Mouse (Mus musculus): ENCODE data around the gene Smo.

The Smo gene

DNA sequence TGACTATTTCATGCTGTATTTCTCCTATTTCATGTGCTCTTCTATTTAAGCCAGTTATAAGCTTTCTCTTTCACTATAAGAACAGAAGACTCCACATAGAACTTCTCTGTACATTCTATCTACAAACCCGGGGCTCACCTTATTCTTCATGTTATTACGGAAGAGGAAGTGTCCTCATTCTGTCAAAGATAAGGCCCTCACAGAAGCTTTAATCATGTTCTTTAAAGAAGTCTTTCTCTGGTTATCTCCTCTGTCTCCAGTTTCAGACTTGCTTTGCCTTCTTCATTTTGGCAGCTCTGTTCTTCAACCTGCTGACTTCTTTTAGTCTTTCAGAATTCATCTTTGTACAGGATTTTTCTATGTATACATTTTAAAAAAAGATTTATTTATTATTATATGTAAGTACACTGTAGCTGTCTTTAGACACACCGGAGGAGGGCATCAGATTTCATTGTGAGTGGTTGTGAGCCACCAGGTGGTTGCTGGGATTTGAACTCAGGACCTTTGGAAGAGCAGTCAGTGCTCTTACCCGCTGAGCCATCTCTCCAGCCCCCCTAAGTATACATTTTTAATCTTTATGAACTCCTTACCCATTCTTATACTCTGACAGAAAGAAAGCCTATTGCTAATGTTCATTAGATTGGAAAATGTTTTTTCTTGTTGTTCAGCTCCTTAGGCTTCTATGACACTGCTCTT lies 41.4 kb downstream of the Smo start:
- no peak for DNase-seq

DNA sequence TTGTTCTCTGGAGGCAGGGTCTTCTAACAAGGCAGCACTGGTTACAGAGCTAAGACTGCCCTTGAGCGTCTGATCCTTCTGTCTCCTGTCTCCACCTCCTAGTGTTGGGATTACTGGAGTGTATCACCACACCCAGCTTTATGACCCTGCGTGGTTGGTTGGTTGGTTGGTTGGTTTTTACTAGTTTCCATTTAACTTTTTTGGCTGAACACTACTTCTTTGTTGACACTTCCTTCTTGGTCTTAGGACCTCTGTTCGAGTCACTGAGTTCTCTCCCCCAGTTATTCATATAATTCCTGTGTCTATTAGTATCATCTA lies 41.9 kb downstream of the Smo start:
- no peak for DNase-seq

DNA sequence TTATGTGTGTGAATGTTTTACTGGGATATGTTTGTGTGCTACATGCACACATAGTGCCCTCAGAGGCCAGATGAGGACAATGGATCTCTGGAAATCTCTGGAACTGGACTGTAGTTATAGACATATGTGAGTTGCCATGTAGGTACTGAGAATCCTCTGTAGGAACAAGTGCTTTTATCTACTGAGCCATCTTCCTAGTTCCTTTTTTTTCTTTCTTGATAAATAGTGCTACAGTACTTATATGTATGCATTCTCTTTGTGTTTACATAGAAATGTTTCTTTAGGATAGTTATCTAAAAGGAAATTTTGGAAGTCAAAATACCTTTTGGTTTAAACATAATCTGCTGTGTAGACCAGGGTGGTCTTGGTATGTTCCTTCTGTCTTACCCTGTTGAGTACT lies 44.8 kb downstream of the Smo start:
- no peak for DNase-seq

DNA sequence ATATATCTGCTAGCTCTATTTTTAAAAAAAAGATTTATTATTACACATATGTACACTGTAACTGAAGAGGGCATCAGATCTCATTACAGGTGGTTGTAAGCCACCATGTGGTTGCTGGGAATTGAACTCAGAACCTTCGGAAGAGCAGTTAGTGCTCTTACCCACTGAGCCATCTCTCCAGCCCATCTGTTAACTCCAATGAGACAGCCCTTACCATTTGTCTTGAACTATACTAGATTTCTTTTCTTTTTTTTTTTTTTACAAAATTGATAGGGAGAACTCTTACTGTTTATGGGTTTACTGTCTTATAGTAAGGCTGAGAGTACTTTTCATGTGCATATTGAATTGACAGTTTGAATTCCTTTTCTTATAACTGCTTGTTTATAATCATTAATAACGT lies 45.3 kb downstream of the Smo start:
- no peak for DNase-seq

DNA sequence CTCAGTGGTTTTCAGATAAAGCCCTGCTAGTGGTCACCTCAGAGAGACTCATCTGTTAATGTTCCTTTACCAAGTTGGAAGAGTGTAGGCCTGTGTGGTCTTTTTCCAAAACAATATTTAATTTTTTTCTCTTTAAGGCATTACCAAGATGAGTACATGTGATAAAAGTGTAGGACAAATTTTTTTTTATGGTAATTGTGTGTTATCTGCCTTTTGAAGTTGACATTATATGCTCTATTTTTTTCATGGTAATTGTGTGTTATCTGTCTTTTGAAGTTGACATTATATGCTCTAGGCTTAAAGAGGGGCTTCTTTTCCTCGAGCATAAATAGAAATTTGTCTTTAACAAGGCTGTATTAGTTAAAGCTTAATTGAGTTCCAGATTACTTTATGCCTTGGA lies 46.9 kb downstream of the Smo start:
- DNase-seq, result no peak

DNA sequence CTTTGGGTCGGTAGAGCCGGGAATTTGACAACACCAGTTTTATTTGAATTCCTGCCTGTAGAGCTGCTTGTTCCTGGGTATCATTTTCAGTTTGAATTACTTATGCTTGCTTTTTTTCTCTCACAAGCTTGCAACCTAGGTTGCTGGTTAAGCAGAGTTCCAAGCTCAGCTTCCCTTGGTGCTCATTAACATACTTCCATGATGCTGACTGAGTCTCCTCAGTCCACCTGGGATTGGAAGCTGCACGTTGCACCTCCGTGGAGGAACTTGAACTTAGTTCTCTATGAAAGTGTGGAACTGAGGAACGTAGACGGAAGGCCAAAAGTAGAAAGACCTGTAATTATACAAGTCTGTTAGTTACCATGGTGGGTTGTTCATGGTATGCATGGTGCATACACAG lies 48.7 kb downstream of the Smo start:
- no peak for DNase-seq

DNA sequence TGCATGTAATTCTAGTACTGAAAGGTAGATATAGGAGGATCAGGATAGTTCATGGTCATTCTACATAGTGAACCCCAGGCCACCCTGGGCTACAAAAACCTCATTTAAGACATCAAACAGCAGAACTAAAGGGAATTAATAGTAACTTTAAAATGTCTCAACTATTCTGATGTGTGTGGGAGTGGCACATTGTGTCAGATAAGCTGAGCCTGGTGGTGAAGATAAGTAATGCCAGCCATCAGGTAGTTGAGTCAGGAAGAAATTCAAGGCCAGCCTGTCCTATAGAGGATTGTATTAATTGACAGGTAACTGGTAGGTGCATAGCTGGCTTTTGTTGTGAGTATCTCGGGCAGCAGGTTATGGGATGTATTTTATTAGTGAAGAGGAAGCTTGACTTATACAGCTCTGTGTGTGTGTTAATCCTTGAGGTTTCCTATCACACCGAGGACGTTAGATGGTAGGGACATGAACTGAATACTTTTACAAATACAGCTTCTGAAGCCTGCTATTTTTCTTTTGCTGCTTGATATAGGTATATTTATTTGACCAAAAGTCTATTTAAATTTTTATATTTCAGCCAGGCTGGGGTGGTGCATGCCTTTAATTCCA lies 49.2 kb downstream of the Smo start:
- no peak for DNase-seq

DNA sequence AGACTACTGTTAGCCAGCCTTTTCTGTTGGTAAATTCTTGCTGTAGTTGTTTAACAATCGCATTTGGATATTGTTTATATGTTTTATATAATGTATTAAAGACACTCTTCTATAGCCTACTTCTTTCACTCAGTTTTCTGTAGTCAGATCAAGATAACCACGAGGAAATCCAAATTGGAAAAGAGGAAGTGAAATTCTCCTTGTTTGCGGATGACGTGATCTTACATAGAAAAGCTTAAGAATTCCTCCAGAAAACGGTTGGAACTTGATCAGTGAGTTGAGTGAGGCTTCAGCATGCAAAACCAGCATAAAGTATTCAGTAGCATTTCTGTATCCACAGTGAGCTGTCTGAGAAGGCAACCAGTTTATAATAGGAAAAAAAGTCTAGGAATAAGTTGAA lies 50.5 kb downstream of the Smo start:
- DNase-seq, result no peak

DNA sequence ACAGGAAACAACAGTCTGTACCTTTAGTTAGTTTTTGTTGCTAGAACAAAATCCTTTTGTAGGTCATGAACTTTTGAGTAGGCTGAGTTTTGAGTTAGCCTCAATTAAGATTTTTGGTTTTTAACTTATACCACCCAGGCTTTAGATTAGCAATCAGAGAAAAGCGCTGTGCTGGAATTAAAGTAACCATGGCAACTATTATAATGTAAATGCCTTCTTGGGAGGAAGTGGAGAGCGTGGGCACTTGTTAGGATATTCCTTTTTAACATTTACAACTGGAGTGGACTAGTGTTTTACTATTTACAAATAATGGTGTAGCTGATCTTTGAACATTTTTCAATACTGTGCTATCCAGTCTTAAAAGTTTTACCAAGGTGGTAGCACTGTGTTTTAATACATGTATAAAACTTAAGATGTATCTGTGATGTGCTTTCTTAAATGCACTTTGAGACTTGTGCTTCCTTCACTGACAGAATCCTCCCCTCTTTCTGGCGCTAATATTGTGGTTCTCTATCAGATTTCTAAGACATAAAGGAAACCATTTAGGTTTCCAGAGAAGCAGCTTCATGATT lies 53.6 kb downstream of the Smo start:
- DNase-seq, result no peak

DNA sequence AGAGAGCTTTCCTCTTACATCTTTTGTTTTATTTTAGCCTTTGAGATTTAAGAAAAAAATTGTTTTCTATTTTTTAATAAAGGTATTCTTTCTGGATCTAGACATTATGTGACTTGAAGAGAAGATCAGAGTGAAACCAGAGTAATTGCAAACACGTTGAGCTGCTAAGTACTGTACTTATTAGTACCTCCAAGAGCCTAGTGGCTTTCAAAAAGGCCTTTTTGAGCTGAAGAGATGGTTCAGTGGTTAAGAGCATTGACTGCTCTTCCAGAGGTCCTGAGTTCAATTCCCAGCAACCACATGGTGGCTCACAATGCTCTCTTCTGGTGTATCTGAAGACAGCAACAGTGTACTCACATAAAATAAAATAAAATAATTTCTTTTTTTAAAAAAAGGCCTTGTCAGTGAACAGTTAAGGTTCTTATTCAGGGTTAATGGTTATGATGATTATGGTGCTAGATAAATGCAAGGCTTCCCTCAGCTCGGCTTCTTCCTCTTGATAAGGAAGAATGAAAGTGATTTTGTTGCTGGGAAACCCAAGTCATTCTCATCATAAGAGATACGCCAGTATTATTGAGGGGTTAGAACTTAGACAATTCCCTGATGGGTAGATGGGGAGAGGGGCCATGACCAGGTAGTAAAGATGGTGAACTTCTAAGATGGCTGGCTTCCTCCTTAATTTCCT lies 54.9 kb downstream of the Smo start:
- no peak for DNase-seq

DNA sequence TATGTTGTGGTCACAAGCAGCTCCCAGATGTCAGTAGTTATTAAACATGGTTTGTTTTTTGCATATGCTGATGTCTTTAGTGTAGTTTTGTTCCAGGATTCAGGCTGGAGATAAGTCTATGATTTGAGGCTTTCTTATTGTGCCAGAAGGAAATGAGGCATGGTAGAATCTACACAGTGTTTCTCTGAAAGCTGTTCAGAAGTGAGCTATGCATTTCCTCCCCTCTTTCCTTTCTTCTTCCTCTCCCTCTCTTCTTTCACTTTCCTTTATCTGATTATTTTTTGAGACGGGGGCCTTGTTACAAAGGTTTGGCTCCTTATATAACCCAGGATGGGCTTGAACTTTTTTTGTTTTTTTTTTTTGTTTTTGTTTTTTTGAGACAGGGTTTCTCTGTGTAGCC lies 58.2 kb downstream of the Smo start:
- DNase-seq, result no peak

DNA sequence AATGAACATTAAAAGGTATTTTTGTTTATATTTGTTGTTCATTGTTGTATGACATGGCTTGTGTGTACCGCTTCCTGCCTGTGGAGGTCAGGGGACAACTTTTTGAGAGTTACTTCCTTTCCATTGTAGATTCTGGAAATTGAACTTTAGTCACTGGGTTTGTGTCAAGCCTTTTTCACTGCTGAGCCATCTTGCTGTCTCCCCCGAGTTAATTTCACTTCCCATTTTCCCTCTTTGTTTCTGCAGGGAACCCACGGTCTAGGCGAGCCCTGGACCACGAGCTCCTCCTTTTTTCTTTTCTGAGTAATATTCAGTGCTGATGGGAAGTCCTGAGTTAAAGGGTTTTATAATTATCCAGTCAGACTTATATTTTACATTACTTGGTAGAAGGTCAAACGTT lies 59.3 kb downstream of the Smo start:
- no peak for DNase-seq

DNA sequence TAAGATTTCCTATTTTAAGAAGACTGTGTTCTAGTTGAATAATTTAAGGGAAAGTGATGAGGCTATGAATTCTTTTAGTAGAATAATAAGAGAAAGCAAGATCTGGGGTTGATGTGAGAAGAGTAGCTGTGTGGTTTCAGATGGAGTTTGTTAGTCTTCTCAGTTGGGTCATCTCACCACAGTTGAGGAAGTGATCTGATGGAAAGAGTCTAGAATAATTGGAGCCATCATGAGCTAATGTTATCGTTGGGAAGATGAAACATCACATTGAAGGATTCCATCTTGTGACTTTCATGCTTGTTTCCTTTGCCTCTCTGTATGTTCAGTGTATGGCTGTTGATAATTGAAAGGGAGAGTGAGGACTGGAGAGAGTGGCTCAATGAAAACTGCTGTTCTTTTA lies 67.7 kb downstream of the Smo start:
- DNase-seq, result no peak

DNA sequence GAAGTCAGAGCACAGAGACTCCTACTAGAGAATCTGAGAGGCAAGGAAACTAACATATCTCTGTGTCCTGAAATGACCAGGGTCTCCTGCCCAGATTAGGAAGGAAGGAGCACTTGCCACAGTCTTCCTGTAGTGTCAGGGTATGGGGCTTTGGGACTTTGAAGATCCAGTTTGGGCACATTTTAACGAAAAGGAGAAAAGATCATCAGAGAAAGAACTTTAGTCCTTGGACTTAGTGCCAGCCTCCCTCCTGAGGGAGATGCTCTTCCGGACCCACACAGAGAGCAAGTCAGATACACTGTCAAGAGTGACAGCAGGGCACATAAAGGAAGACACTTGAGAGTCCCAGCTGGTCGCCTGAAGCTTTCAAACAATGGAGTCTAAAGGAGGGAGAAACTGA lies 68.7 kb downstream of the Smo start:
- DNase-seq, result no peak

DNA sequence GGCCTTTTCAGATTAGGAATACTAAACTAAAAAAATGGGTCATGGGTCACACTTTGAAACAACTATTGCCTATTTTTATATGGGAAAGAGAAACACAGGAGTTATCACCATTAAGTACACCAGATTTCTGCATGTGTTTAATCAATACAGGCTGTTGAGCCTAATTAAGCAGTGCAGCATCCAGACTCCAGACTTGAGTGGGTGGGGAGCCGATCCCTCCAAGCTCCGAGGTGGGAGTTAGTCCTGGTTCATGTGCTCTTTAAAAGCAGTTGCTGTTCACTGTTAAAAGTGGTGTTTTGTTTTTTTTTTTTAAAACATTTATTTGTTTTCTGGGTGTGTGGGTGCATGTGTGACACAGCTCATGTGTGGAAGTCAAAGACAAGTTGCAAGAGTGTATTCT lies 70.1 kb downstream of the Smo start:
- no peak for DNase-seq

All from thymus, postnatal 25 days (tissue).